Mouse (Mus musculus) ES-CJ7 (cell line): ENCODE data around the gene Micu1.
"Not testable (repeated sequence)": the region's sequence is repeated elsewhere in the genome, so short reads cannot be mapped to it uniquely, and the experiment has no call there.

ENCODE experiments used
- DNase-seq: peaks from one replicate; pipeline ENCODE4 v3.0.0; 2011; ENCODE audit warnings: low read depth, low spot score

The Micu1 gene

GRCm38 (mm10) chr10:59848079-59848877, 146.0 kb downstream of the Micu1 start:
- no peak for DNase-seq

- DNase-seq = no peak
Measured at GRCm38 (mm10) chr10:59848953-59849352, 146.7 kb downstream of the Micu1 start.

- no peak for DNase-seq
Measured at GRCm38 (mm10) chr10:59849371-59849770, 147.1 kb downstream of the Micu1 start.

- no peak for DNase-seq
Measured at GRCm38 (mm10) chr10:59857157-59857556, 154.9 kb downstream of the Micu1 start.

- no peak for DNase-seq
Measured at GRCm38 (mm10) chr10:59860684-59861083, 158.4 kb downstream of the Micu1 start.

GRCm38 (mm10) chr10:59861201-59861600, 158.9 kb downstream of the Micu1 start:
- DNase-seq = no peak

- DNase-seq = no peak
Measured at GRCm38 (mm10) chr10:59862816-59863440, 160.7 kb downstream of the Micu1 start.

- no peak for DNase-seq
Measured at GRCm38 (mm10) chr10:59863620-59864019, 161.3 kb downstream of the Micu1 start.

- no peak for DNase-seq
Measured at GRCm38 (mm10) chr10:59864232-59864875, 162.1 kb downstream of the Micu1 start.

GRCm38 (mm10) chr10:59864884-59865726, 162.8 kb downstream of the Micu1 start:
- DNase-seq = peak; percentile 89

GRCm38 (mm10) chr10:59868266-59868665, 166.0 kb downstream of the Micu1 start:
- peak; percentile 77 for DNase-seq

- no peak for DNase-seq
Measured at GRCm38 (mm10) chr10:59870038-59870437, 167.8 kb downstream of the Micu1 start.

- not testable (repeated sequence) for DNase-seq
Measured at GRCm38 (mm10) chr10:59872651-59873050, 170.4 kb downstream of the Micu1 start.

- DNase-seq = no peak
Measured at GRCm38 (mm10) chr10:59873206-59873605, 170.9 kb downstream of the Micu1 start.

GRCm38 (mm10) chr10:59873613-59874012, 171.3 kb downstream of the Micu1 start:
- DNase-seq = no peak

- no peak for DNase-seq
Measured at GRCm38 (mm10) chr10:59875396-59875795, 173.1 kb downstream of the Micu1 start.

- DNase-seq = not testable (repeated sequence)
Measured at GRCm38 (mm10) chr10:59876698-59877097, 174.4 kb downstream of the Micu1 start.

- no peak for DNase-seq
Measured at GRCm38 (mm10) chr10:59877421-59878117, 175.3 kb downstream of the Micu1 start.

GRCm38 (mm10) chr10:59878823-59879222, 176.5 kb downstream of the Micu1 start:
- DNase-seq = no peak

- DNase-seq = peak; percentile 96
Measured at GRCm38 (mm10) chr10:59879255-59880028, 177.2 kb downstream of the Micu1 start, which contains the start of gene Dnajb12. Gene Dnajb12, plus strand, starts transcription at chr10:59879556.
